Mouse (Mus musculus): ENCODE data around the gene Tyw1.
A peak's percentile ranks its signal among the peaks of the same experiment; 100 is the strongest.

- TF ChIP-seq MYOG (IDR thresholded peaks at IDR 0.05; ENCODE audit: control insufficient read depth in 1 of 3, insufficient read depth in 1 of 3, insufficient read length in 2 of 3, low read depth in 2 of 3) (no peak), E2F4 (IDR thresholded peaks at IDR 0.05; ENCODE audit: insufficient read depth) (no peak), POLR2A (IDR thresholded peaks at IDR 0.05; ENCODE audit: insufficient read length, low read depth) (no peak), MAX (IDR thresholded peaks at IDR 0.05; ENCODE audit: low read depth) (no peak), USF1 (IDR thresholded peaks at IDR 0.05; ENCODE audit: low read depth) (no peak), CEBPB (IDR thresholded peaks at IDR 0.05; ENCODE audit: insufficient read depth, poor library complexity, severe bottlenecking) (no peak), TCF12 (IDR thresholded peaks at IDR 0.05; ENCODE audit: insufficient read depth, poor library complexity, severe bottlenecking) (no peak), POLR2AphosphoS2 (IDR thresholded peaks at IDR 0.05; ENCODE audit: insufficient read length, low read depth) (peak; percentile 8), REST (IDR thresholded peaks at IDR 0.05; ENCODE audit: insufficient read depth, insufficient read length) (no peak), SRF (IDR thresholded peaks at IDR 0.05; ENCODE audit: control insufficient read depth, insufficient read length, low read depth) (no peak), MYOD1 (IDR thresholded peaks at IDR 0.05; ENCODE audit: control insufficient read depth in 1 of 3, insufficient read length in 2 of 3, low read depth in 2 of 3) (peak in 2 of 3 experiments; percentile 72 to 79)
These were observed 15.6 kb upstream of the Tyw1 start for GRCm38 (mm10) chr5:130239856-130240255.

Measured in myocyte (in vitro differentiated cells).